Mouse (Mus musculus) embryo, embryonic 9.5 days (tissue): ENCODE data around the gene Arl14ep.
"Not testable (repeated sequence)": the region's sequence is repeated elsewhere in the genome, so short reads cannot be mapped to it uniquely, and the experiment has no call there.

Experiments used
- DNase-seq: peaks from one replicate; pipeline ENCODE4 v3.0.0-alpha.2; 2017; ENCODE audit errors: extremely low spot score

The Arl14ep gene

GRCm38 (mm10) chr2:106973959-106974639 is at the start of gene Arl14ep:
Gene Arl14ep, minus strand, starts transcription at chr2:106974424.
- peak; percentile 92 for DNase-seq

GRCm38 (mm10) chr2:107022713-107023112 is 48.5 kb upstream of the Arl14ep start:
- no peak for DNase-seq

- DNase-seq, result no peak
Measured at GRCm38 (mm10) chr2:107019331-107019730, 45.1 kb upstream of the Arl14ep start.

GRCm38 (mm10) chr2:107013161-107013560 is 38.9 kb upstream of the Arl14ep start:
- no peak for DNase-seq

- no peak for DNase-seq
Measured at GRCm38 (mm10) chr2:107012318-107012717, 38.1 kb upstream of the Arl14ep start.

GRCm38 (mm10) chr2:107010160-107010559 is 35.9 kb upstream of the Arl14ep start:
- DNase-seq, result no peak

- DNase-seq, result no peak
Measured at GRCm38 (mm10) chr2:107006378-107006777, 32.2 kb upstream of the Arl14ep start.

- DNase-seq, result not testable (repeated sequence)
Measured at GRCm38 (mm10) chr2:107005876-107006275, 31.7 kb upstream of the Arl14ep start.

GRCm38 (mm10) chr2:106991261-106991660 is 17.0 kb upstream of the Arl14ep start:
- no peak for DNase-seq

GRCm38 (mm10) chr2:106984945-106985344 is 10.7 kb upstream of the Arl14ep start:
- no peak for DNase-seq

- no peak for DNase-seq
Measured at GRCm38 (mm10) chr2:106982503-106982902, 8.3 kb upstream of the Arl14ep start.

- DNase-seq, result no peak
Measured at GRCm38 (mm10) chr2:106976472-106976871, 2.2 kb upstream of the Arl14ep start.

- DNase-seq, result no peak
Measured at GRCm38 (mm10) chr2:106973332-106973958, 779 bp downstream of the Arl14ep start.

- DNase-seq, result no peak
Measured at GRCm38 (mm10) chr2:106972851-106973250, 1.4 kb downstream of the Arl14ep start.

GRCm38 (mm10) chr2:106970971-106971370 is 3.3 kb downstream of the Arl14ep start:
- DNase-seq, result no peak

- no peak for DNase-seq
Measured at GRCm38 (mm10) chr2:106968320-106968719, 5.9 kb downstream of the Arl14ep start.

GRCm38 (mm10) chr2:106963560-106963959 is 10.7 kb downstream of the Arl14ep start:
- no peak for DNase-seq

- DNase-seq, result no peak
Measured at GRCm38 (mm10) chr2:106961650-106962049, 12.6 kb downstream of the Arl14ep start.

- DNase-seq, result no peak
Measured at GRCm38 (mm10) chr2:106961066-106961465, 13.2 kb downstream of the Arl14ep start.

GRCm38 (mm10) chr2:106960237-106960636 is 14.0 kb downstream of the Arl14ep start:
- DNase-seq, result peak; percentile 47

- DNase-seq, result no peak
Measured at GRCm38 (mm10) chr2:106959380-106959779, 14.8 kb downstream of the Arl14ep start.

- DNase-seq, result no peak
Measured at GRCm38 (mm10) chr2:106958916-106959315, 15.3 kb downstream of the Arl14ep start.

GRCm38 (mm10) chr2:106956146-106956545 is 18.1 kb downstream of the Arl14ep start:
- no peak for DNase-seq
